Comparison of ENCODE assay signal across 13 mouse cellular contexts in genomic region chr4:142082703-142083102, GRCm38 (mm10). TPM values are rescaled to one million over a fixed set of nuclear protein-coding genes. Genes with fewer than 3 reads are reported as not detected.
DNase-seq lines count a peak whose midpoint lies in the region; ATAC-seq lines count a peak whose summit lies in the region.
"Had no signal": no experiment of that assay in that cellular context is flagged by ENCODE, and none has a peak within 500 bp of the region (broad histone marks: within the 10 kb centered on the region; RNA-seq: fewer than 3 reads in every experiment).

No protein-coding gene starts in this region.

- no peak overlapping the region for H3K27ac ChIP-seq in heart, embryonic 13.5 days (replicated peaks)
- no peak overlapping the region for H3K27ac ChIP-seq in limb, embryonic 12.5 days
- no peak overlapping the region for H3K27ac ChIP-seq in limb, embryonic 10.5 days
- H3K27ac ChIP-seq in intestine, embryonic 15.5 days: no peak overlapping the region
- H3K27ac ChIP-seq in liver, embryonic 16.5 days (ENCODE audit: low read length): no peak overlapping the region
- H3K27ac ChIP-seq: forebrain, embryonic 10.5 days had no signal

- no peaks in the 10 kb centered on the region for H3K36me3 ChIP-seq in heart, embryonic 13.5 days
- H3K36me3 ChIP-seq in limb, embryonic 12.5 days: no peaks in the 10 kb centered on the region
- no peaks in the 10 kb centered on the region for H3K36me3 ChIP-seq in limb, embryonic 10.5 days
- no peaks in the 10 kb centered on the region for H3K36me3 ChIP-seq in intestine, embryonic 15.5 days
- H3K36me3 ChIP-seq in liver, embryonic 16.5 days (ENCODE audit: control insufficient read depth, insufficient read depth): no peaks in the 10 kb centered on the region
- H3K36me3 ChIP-seq: forebrain, embryonic 10.5 days; neural tube, embryonic 13.5 days had no signal

- peak overlapping the region; percentile 91; the same call in 1 of the 2 replicates for H3K9ac ChIP-seq in heart, embryonic 13.5 days
- H3K9ac ChIP-seq in limb, embryonic 12.5 days (replicated peaks): no peak overlapping the region
- H3K9ac ChIP-seq in intestine, embryonic 15.5 days: no peak overlapping the region
- no peak overlapping the region for H3K9ac ChIP-seq in liver, embryonic 16.5 days (ENCODE audit: low read depth, low read length)

- peaks cover 22% of the 10 kb centered on the region for H3K27me3 ChIP-seq in heart, embryonic 13.5 days (replicated peaks)
- H3K27me3 ChIP-seq in limb, embryonic 12.5 days: peaks cover 26% of the 10 kb centered on the region
- H3K27me3 ChIP-seq in limb, embryonic 10.5 days (ENCODE audit: low read depth, poor library complexity, severe bottlenecking): peaks cover 48% of the 10 kb centered on the region
- H3K27me3 ChIP-seq in intestine, embryonic 15.5 days (replicated peaks): no peaks in the 10 kb centered on the region
- peaks cover 22% of the 10 kb centered on the region for H3K27me3 ChIP-seq in liver, embryonic 16.5 days (ENCODE audit: control insufficient read depth, insufficient read depth, low read depth, low read length)

- WGBS in heart, embryonic 13.5 days: 67% methylated on average over 4 of the region's 4 CpGs
- WGBS in limb, embryonic 12.5 days: 75% methylated on average over 4 of the region's 4 CpGs
- 68% methylated on average over 4 of the region's 4 CpGs for WGBS in limb, embryonic 10.5 days
- WGBS in intestine, embryonic 15.5 days: 76% methylated on average over 4 of the region's 4 CpGs
- 48% methylated on average over 4 of the region's 4 CpGs for WGBS in liver, embryonic 16.5 days (ENCODE audit: insufficient replicate concordance)

- H3K4me1 ChIP-seq in heart, embryonic 13.5 days: peaks cover 59% of the 10 kb centered on the region
- H3K4me1 ChIP-seq in limb, embryonic 12.5 days (replicated peaks): peaks cover 54% of the 10 kb centered on the region
- H3K4me1 ChIP-seq in limb, embryonic 10.5 days: peaks cover 58% of the 10 kb centered on the region
- peaks cover 36% of the 10 kb centered on the region for H3K4me1 ChIP-seq in intestine, embryonic 15.5 days (replicated peaks)
- peaks cover 23% of the 10 kb centered on the region for H3K4me1 ChIP-seq in liver, embryonic 16.5 days (ENCODE audit: control insufficient read depth, low read depth, low read length)

- H3K4me2 ChIP-seq in heart, embryonic 13.5 days: peak overlapping the region; percentile 91
- H3K4me2 ChIP-seq in limb, embryonic 12.5 days: 0 out of 2 replicates have a peak overlapping the region, but pooled peaks have one; percentile 90
- peak overlapping the region; percentile 96 for H3K4me2 ChIP-seq in intestine, embryonic 15.5 days (replicated peaks)
- peak overlapping the region; percentile 60 for H3K4me2 ChIP-seq in liver, embryonic 16.5 days (ENCODE audit: low read depth, low read length)

- ATAC-seq in heart, embryonic 13.5 days (ENCODE audit: extremely low read depth, insufficient number of reproducible peaks, low FRiP score, low TSS enrichment): no peak
- ATAC-seq in limb, embryonic 12.5 days (ENCODE audit: insufficient number of reproducible peaks, insufficient read depth, low FRiP score, low TSS enrichment, low read depth): no peak
- no peak for ATAC-seq in intestine, embryonic 15.5 days
- ATAC-seq in liver, embryonic 16.5 days (ENCODE audit: low read depth): no peak
- ATAC-seq in erythroblast, adult 5-6 weeks (replicated peaks; ENCODE audit: low FRiP score, poor library complexity, severe bottlenecking): no peak

- H3K4me3 ChIP-seq in heart, embryonic 13.5 days: peak overlapping the region; percentile 81
- H3K4me3 ChIP-seq in limb, embryonic 12.5 days (replicated peaks): no peak overlapping the region
- H3K4me3 ChIP-seq in limb, embryonic 10.5 days: no peak overlapping the region
- H3K4me3 ChIP-seq in intestine, embryonic 15.5 days (replicated peaks): no peak overlapping the region
- no peak overlapping the region; the same call in 1 of the 2 replicates for H3K4me3 ChIP-seq in liver, embryonic 16.5 days (ENCODE audit: low read depth, low read length)

- H3K9me3 ChIP-seq in heart, embryonic 13.5 days: no peaks in the 10 kb centered on the region
- no peaks in the 10 kb centered on the region for H3K9me3 ChIP-seq in limb, embryonic 12.5 days
- no peaks in the 10 kb centered on the region for H3K9me3 ChIP-seq in limb, embryonic 10.5 days (replicated peaks)
- no peaks in the 10 kb centered on the region for H3K9me3 ChIP-seq in intestine, embryonic 15.5 days
- no peaks in the 10 kb centered on the region for H3K9me3 ChIP-seq in liver, embryonic 16.5 days (replicated peaks; ENCODE audit: control insufficient read depth, low read length)
- H3K9me3 ChIP-seq: forebrain, embryonic 10.5 days; neural tube, embryonic 13.5 days had no signal

- DNase-seq in heart, adult 8-10 months (ENCODE audit: low spot score): no peak
- no peak for DNase-seq in limb, embryonic 10.5 days (ENCODE audit: low spot score)
- no peak for DNase-seq in yolk sac, embryonic 10.5 days (ENCODE audit: low spot score)
- DNase-seq: gastrocnemius, postnatal 10 days; right cerebral cortex, postnatal 14 days; thymus, adult 2 months had no signal

RNA-seq across cellular contexts. Expression of gene Tmem51, which starts 1.4 kb away (rescaled TPM):
- polyA plus RNA-seq in heart, embryonic 13.5 days (2015; fragmentation: Nextera tagmentation; extraction: Ambion mirVana): 25.3 and 30.3 TPM in 2 replicates
- 1 to 10 TPM; 4.4 to 5.4 (median 4.7) TPM for total RNA-seq in heart, adult 8-10 months (2022)
- polyA plus RNA-seq in limb, embryonic 12.5 days (2016; fragmentation: Nextera tagmentation; extraction: Ambion mirVana): 16.9 and 17.1 TPM in 2 replicates
- polyA plus RNA-seq in limb, embryonic 10.5 days (2016; fragmentation: Nextera tagmentation; extraction: Ambion mirVana): 7.0 and 10.8 TPM in 2 replicates
- polyA plus RNA-seq in intestine, embryonic 15.5 days (2015; fragmentation: Nextera tagmentation; extraction: Ambion mirVana): 103 and 109 TPM in 2 replicates
- 15.7 and 18.6 TPM in 2 replicates for polyA plus RNA-seq in liver, embryonic 16.5 days (2015; fragmentation: Nextera tagmentation; extraction: Ambion mirVana)
- 4.6 and 8.1 TPM in 2 replicates for total RNA-seq in erythroblast, adult 5-6 weeks (2015; ENCODE audit: low replicate concordance)
- total RNA-seq in erythroblast, adult 5-6 weeks (2017; ENCODE audit: low replicate concordance): 1.4 and 2.9 TPM in 2 replicates
